Mouse (Mus musculus): Measurements from ENCODE around the gene Neurl3. TPM values are rescaled to one million over a fixed set of nuclear protein-coding genes. Genes with fewer than 3 reads are reported as not detected.

Neurl3 gene
- polyA plus RNA-seq (2015; fragmentation: Nextera tagmentation; extraction: Ambion mirVana): 1.7 and 2.4 TPM in 2 replicates

- WGBS: 90% methylated on average over 5 of the region's 5 CpGs
Observed at GRCm38 (mm10) chr1:36274455-36274854, at the start of gene Neurl3. Neurl3 (minus strand) TSS chr1:36274679.

DNA sequence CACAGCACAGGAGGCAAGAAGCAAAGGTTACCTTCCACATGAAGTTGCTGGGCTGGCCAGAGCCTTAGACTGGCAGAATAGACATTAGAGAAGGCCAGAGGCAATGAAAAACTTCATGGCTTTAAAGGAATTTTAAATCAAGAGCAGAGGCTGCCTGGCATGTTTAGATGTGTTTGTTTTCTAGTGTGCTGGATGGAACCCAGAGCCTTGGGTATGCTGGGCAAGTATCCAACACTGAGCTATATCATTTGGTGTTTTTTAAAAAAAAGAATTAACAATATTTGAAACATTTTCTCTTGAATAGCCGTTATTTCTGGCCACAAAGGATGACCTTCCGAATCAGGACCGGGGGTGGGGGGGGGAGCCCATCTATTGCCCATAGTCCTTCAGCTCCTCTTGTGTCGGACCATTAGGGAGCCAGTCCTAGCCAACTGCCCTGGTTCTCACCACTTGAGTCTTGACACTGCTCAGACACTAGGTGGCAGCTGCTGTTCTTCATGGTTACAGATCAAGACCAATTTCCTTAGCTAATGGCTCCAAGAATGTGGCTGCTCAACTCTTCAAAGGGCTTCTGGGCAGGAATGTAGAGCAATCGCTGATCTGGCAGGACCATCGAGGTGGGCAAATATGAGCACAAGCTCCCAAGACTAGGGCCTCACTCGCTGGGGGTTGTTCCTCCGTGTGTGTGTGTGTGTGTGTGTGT, 49.4 kb upstream of the Neurl3 start:
- no peaks in the 10 kb centered on the region for H3K27me3 ChIP-seq
- ATAC-seq (ENCODE audit: insufficient number of reproducible peaks, low FRiP score, low TSS enrichment, low read depth): no peak
- H3K4me1 ChIP-seq: peaks cover 12% of the 10 kb centered on the region
- no peak overlapping the region for H3K27ac ChIP-seq
- H3K9me3 ChIP-seq: no peaks in the 10 kb centered on the region
- no peak overlapping the region for H3K4me2 ChIP-seq
- H3K9ac ChIP-seq: no peak overlapping the region
- H3K4me3 ChIP-seq: no peak overlapping the region
- 32% methylated on average over 8 of the region's 8 CpGs for WGBS
- peaks cover 25% of the 10 kb centered on the region for H3K36me3 ChIP-seq

More at GRCm38 (mm10) chr1:36274455-36274854, at the start of gene Neurl3:
- Histone ChIP-seq H3K27me3 (peaks cover 12% of the 10 kb centered on the region), H3K9ac (no peak within 1 kb of the TSS), H3K27ac (0 out of 2 replicates have a peak within 1 kb of the TSS, but pooled peaks have one; percentile 7), H3K4me1 (peaks cover 18% of the 10 kb centered on the region), H3K4me3 (no peak within 1 kb of the TSS), H3K4me2 (no peak within 1 kb of the TSS), H3K9me3 (no peaks in the 10 kb centered on the region), H3K36me3 (no peaks in the 10 kb centered on the region)
- no peak for ATAC-seq (ENCODE audit: insufficient number of reproducible peaks, low FRiP score, low TSS enrichment, low read depth)

- no peaks in the 10 kb centered on the region for H3K27me3 ChIP-seq
- H3K27ac ChIP-seq: no peak overlapping the region
- no peak for ATAC-seq (ENCODE audit: insufficient number of reproducible peaks, low FRiP score, low TSS enrichment, low read depth)
- peaks cover 29% of the 10 kb centered on the region for H3K36me3 ChIP-seq
- no peak overlapping the region for H3K9ac ChIP-seq
- H3K4me3 ChIP-seq: no peak overlapping the region
- no peaks in the 10 kb centered on the region for H3K9me3 ChIP-seq
- no peak overlapping the region for H3K4me2 ChIP-seq
- H3K4me1 ChIP-seq: peaks cover 12% of the 10 kb centered on the region
- whole genome bisulfite sequencing: 56% methylated on average over 9 of the region's 9 CpGs
Observed at GRCm38 (mm10) chr1:36323076-36323475, 48.6 kb upstream of the Neurl3 start.

GRCm38 (mm10) chr1:36321829-36322573, 47.5 kb upstream of the Neurl3 start:
- Histone ChIP-seq H3K4me3 (no peak overlapping the region), H3K27ac (no peak overlapping the region), H3K9me3 (no peaks in the 10 kb centered on the region), H3K4me2 (no peak overlapping the region), H3K36me3 (peaks cover 34% of the 10 kb centered on the region), H3K4me1 (peaks cover 12% of the 10 kb centered on the region), H3K9ac (no peak overlapping the region), H3K27me3 (no peaks in the 10 kb centered on the region)
- WGBS: 66% methylated on average over 11 of the region's 11 CpGs
- no peak for ATAC-seq (ENCODE audit: insufficient number of reproducible peaks, low FRiP score, low TSS enrichment, low read depth)

DNA sequence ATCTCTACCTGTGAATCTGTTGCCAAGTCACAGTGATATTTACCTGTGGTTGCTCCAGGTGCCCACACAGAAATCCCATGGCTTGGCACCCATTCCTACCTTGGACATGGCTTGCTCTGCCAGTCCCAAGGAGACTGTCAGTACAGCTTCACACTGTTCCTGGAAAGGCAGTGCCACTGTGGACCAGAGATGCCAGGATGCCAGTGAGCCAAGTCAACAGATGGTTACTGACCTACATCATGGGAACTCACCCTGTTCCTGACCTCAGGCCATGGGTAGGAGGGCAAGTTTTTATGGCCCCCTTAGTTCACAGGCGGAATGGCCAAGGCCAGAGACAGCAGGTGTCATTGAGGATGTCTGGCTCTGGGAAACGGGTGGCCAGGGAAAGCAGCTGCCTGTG, 46.7 kb upstream of the Neurl3 start:
- H3K27ac ChIP-seq: no peak overlapping the region
- no peak overlapping the region for H3K4me3 ChIP-seq
- H3K27me3 ChIP-seq: no peaks in the 10 kb centered on the region
- peaks cover 12% of the 10 kb centered on the region for H3K4me1 ChIP-seq
- no peak overlapping the region for H3K4me2 ChIP-seq
- peaks cover 34% of the 10 kb centered on the region for H3K36me3 ChIP-seq
- no peaks in the 10 kb centered on the region for H3K9me3 ChIP-seq
- ATAC-seq (ENCODE audit: insufficient number of reproducible peaks, low FRiP score, low TSS enrichment, low read depth): no peak
- H3K9ac ChIP-seq: no peak overlapping the region
- WGBS: 67% methylated on average over 2 of the region's 2 CpGs

- H3K9me3 ChIP-seq: no peaks in the 10 kb centered on the region
- H3K4me2 ChIP-seq: no peak overlapping the region
- no peak overlapping the region for H3K9ac ChIP-seq
- no peak overlapping the region for H3K4me3 ChIP-seq
- H3K27ac ChIP-seq: no peak overlapping the region
- 91% methylated on average over 2 of the region's 2 CpGs for WGBS
- ATAC-seq (ENCODE audit: insufficient number of reproducible peaks, low FRiP score, low TSS enrichment, low read depth): no peak
- H3K27me3 ChIP-seq: no peaks in the 10 kb centered on the region
- no peaks in the 10 kb centered on the region for H3K4me1 ChIP-seq
- peaks cover 31% of the 10 kb centered on the region for H3K36me3 ChIP-seq
Observed at GRCm38 (mm10) chr1:36315776-36316100, 41.3 kb upstream of the Neurl3 start.

DNA sequence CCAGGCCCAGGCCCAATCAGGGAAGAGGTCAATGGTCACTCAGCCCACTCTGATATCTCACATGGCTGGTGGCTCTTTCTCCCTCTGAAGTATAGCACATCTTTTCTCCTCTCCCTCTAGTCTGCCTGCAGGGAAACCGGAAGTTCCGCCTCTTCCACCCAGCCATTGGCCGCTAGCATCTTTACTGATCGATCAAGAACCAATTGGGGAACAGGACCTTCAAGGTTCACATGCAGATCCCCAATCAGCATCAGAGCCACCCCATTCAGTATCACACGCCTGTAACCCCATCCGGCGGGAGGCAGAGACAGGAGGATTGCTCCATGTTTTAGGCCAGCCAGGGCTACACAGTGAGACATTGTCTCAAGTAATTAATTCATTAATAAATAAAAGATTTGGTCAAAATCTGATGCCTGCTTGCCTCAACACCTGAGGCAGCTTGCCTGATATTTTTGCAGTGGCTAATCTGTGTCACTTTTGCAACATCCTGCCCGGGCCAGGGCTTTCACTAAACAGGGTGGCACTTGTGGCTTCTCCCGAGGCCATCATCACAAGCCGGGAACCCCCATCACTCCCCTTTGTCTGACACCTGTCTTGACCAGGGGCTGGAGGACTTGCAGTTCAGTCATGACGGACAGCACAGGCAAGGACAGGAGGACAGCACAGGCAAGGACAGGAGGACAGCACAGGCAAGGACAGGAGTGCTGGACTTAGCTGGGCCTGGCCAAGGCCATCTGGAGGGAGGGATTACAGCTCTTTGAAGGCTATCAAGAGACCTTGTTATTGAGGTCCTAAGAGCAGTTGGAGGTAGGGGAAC, 40.7 kb upstream of the Neurl3 start:
- Histone ChIP-seq H3K36me3 (peaks cover 25% of the 10 kb centered on the region), H3K27me3 (no peaks in the 10 kb centered on the region)
- 88% methylated on average over 11 of the region's 11 CpGs for WGBS

DNA sequence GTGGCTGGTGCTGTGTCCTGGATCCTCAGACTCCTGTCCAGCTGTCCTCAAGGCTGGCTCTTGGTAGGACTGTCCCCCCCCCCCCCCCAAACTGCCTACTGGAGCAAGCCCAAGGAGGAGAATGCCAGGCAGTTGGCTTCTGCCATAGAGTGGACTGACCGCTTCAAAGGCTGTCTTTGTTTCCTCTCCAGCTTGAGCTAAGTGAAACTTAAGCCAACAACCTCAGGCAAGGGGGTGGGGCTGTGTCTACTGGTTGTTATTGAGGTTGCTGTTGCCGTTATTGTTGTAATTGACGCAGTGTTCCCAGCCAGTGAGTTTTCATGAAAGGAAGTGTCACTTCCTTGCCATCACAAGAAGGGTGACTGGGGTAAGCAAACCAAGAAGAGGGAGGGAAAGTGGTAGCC, 35.0 kb upstream of the Neurl3 start:
- no peak for ATAC-seq (ENCODE audit: insufficient number of reproducible peaks, low FRiP score, low TSS enrichment, low read depth)
- H3K4me3 ChIP-seq: 0 out of 2 replicates have a peak overlapping the region, but pooled peaks have one; percentile 64
- H3K9me3 ChIP-seq: no peaks in the 10 kb centered on the region

More for the DNA sequence above, 40.7 kb upstream of the Neurl3 start:
- Histone ChIP-seq H3K4me2 (no peak overlapping the region), H3K9ac (no peak overlapping the region), H3K4me1 (no peaks in the 10 kb centered on the region), H3K27ac (no peak overlapping the region), H3K4me3 (no peak overlapping the region), H3K9me3 (no peaks in the 10 kb centered on the region)
- no peak for ATAC-seq (ENCODE audit: insufficient number of reproducible peaks, low FRiP score, low TSS enrichment, low read depth)

GRCm38 (mm10) chr1:36308966-36309475, 34.5 kb upstream of the Neurl3 start:
- ATAC-seq (ENCODE audit: insufficient number of reproducible peaks, low FRiP score, low TSS enrichment, low read depth): no peak
- Histone ChIP-seq H3K4me1 (peaks cover 28% of the 10 kb centered on the region), H3K36me3 (no peaks in the 10 kb centered on the region; the same call in 1 of the 2 replicates), H3K4me2 (peak overlapping the region; percentile 80), H3K9me3 (no peaks in the 10 kb centered on the region), H3K27me3 (peaks cover 8% of the 10 kb centered on the region; the same call in 1 of the 2 replicates), H3K9ac (no peak overlapping the region), H3K27ac (no peak overlapping the region), H3K4me3 (peak overlapping the region; percentile 64)
- 49% methylated on average over 9 of the region's 9 CpGs for WGBS

More for the DNA sequence above, 35.0 kb upstream of the Neurl3 start:
- H3K27ac ChIP-seq: no peak overlapping the region
- WGBS: 21% methylated on average over 3 of the region's 3 CpGs
- no peak overlapping the region for H3K9ac ChIP-seq
- H3K36me3 ChIP-seq: no peaks in the 10 kb centered on the region; the same call in 1 of the 2 replicates
- H3K4me1 ChIP-seq: peaks cover 23% of the 10 kb centered on the region
- peaks cover 8% of the 10 kb centered on the region; the same call in 1 of the 2 replicates for H3K27me3 ChIP-seq
- peak overlapping the region; percentile 13 for H3K4me2 ChIP-seq

DNA sequence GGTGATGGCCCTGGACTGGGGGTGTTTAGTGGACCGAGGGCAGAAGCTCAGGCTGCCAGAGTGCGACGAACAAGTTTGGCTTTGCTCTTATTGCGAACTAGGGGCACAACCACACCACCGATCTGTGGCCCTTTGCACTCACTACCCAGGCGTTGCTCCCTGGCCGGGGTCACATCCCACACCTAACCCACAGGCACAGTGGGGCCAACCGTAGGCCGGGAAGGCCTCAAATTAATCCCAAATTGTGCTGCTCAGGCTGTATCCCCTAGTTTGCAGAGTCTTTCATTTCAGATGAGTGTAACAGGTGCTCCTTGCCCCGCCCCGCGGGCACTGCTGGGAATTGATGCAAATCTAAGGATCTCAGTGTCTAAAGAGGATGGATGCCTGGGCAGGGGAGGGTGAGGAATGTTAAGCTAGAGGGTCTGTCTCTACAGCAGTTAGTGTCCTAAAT, 34.0 kb upstream of the Neurl3 start:
- WGBS: 6% methylated on average over 12 of the region's 12 CpGs
- ATAC-seq (ENCODE audit: insufficient number of reproducible peaks, low FRiP score, low TSS enrichment, low read depth): no peak
- Histone ChIP-seq H3K27me3 (peaks cover 8% of the 10 kb centered on the region; the same call in 1 of the 2 replicates), H3K4me1 (peaks cover 34% of the 10 kb centered on the region), H3K9me3 (no peaks in the 10 kb centered on the region), H3K9ac (0 out of 2 replicates have a peak overlapping the region, but pooled peaks have one; percentile 50), H3K36me3 (no peaks in the 10 kb centered on the region; the same call in 1 of the 2 replicates), H3K4me3 (peak overlapping the region; percentile 64), H3K27ac (no peak overlapping the region), H3K4me2 (peak overlapping the region; percentile 80)

All from limb, embryonic 15.5 days (tissue).